Comparison of ENCODE assay signal across 8 mouse cellular contexts in the genomic region with DNA sequence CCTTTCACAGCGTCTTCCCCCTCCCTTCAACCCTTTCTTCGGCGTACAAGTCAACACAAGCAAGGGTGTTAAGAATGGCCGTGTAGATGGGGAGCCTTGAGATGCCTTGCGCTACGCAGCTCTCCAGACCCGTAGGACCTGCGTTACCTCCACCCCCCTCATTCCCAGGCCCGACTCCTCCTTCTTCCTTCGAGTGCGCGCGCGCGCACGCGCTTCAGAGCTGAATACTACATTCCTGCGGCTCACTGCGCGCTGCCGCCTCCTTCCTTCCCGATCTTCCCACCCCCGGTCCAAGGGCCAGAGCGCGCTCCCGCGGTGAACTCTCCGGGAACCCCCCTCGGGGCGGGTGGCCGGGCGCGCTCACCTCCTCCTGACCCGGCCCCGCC. TPM values are rescaled to one million over a fixed set of nuclear protein-coding genes. Genes with fewer than 3 reads are reported as not detected.
DNase-seq lines count a peak whose midpoint lies in the region; ATAC-seq and TF ChIP-seq lines count a peak whose summit lies in the region.

No protein-coding gene starts in this region.

- peak; percentile 71 for ATAC-seq in hindbrain, postnatal 0 days
- ATAC-seq in megakaryocyte, adult 5-6 weeks (ENCODE audit: poor library complexity, severe bottlenecking), result peak; percentile 33

- under 1% methylated on average over 31 of the region's 35 CpGs for WGBS in hindbrain, postnatal 0 days

- peak overlapping the region; percentile 76 for H3K4me3 ChIP-seq in gastrocnemius, adult 2 months
- H3K4me3 ChIP-seq in hindbrain, postnatal 0 days (ENCODE audit: low read length), result peak overlapping the region; percentile 57

- TF ChIP-seq CTCF in gastrocnemius, adult 2 months (IDR thresholded peaks at IDR 0.05), result no peak
- no peak for TF ChIP-seq CTCF in hindbrain, postnatal 0 days (IDR thresholded peaks at IDR 0.05; ENCODE audit: low read depth)

- peak overlapping the region; percentile 54 for H3K9ac ChIP-seq in hindbrain, postnatal 0 days (replicated peaks; ENCODE audit: low read length)

- peak overlapping the region; percentile 99 for H3K27ac ChIP-seq in gastrocnemius, adult 2 months
- peak overlapping the region; percentile 77 for H3K27ac ChIP-seq in hindbrain, postnatal 0 days

- H3K4me2 ChIP-seq in hindbrain, postnatal 0 days (ENCODE audit: low read depth, low read length), result peak overlapping the region; percentile 86

- peaks cover 4% of the 10 kb centered on the region; the same call in 1 of the 2 replicates for H3K27me3 ChIP-seq in hindbrain, postnatal 0 days (ENCODE audit: insufficient read depth, low read length)

- peaks cover 9% of the 10 kb centered on the region; the same call in 1 of the 2 replicates for H3K4me1 ChIP-seq in hindbrain, postnatal 0 days (ENCODE audit: insufficient read depth, low read length)

- DNase-seq in ZHBTc4 (ENCODE audit: low read depth, low spot score), result peak; percentile 99
- DNase-seq in cerebellum, postnatal 36 days, result peak; percentile 87 to 88
- peak; percentile 98 for DNase-seq in gastrocnemius, adult 2 months
- peak; percentile 94 for DNase-seq in hindbrain, postnatal 0 days (ENCODE audit: low spot score)
- peak; percentile 79 to 89 for DNase-seq in left cerebral cortex, adult 8-10 months (ENCODE audit: low spot score in 2 of 2)
- peak; percentile 85 to 89 for DNase-seq in right cerebral cortex, adult 2 months (ENCODE audit: low spot score in 2 of 2)
- DNase-seq in urinary bladder, postnatal 4 days (ENCODE audit: low spot score in 2 of 2), result peak; percentile 95 to 98

- intact Hi-C loops in gastrocnemius, adult 2 months (cut with DNase I), result no loop called here

- H3K9me3 ChIP-seq in hindbrain, postnatal 0 days (ENCODE audit: low read length), result no peaks in the 10 kb centered on the region

- H3K36me3 ChIP-seq in hindbrain, postnatal 0 days (ENCODE audit: insufficient read depth, low read length), result no peaks in the 10 kb centered on the region

RNA-seq across cellular contexts. Expression of a gene that starts 10.5 kb away (rescaled TPM):
- 10 to 100 TPM in 1 of 2 experiments, 1 to 10 TPM in 1; 9.9 to 11.9 TPM for total RNA-seq in gastrocnemius, adult 2 months (2021)
- total RNA-seq in hindbrain, postnatal 0 days (2014; rRNA removed), result 8.8 and 11.4 TPM in 2 replicates
- 3.8 and 4.4 TPM in 2 replicates for polyA plus RNA-seq in hindbrain, postnatal 0 days (2015; fragmentation: Nextera tagmentation; extraction: Ambion mirVana)
- total RNA-seq in left cerebral cortex, adult 8-10 months (2022), result 10 to 100 TPM; 13.5 to 16.8 (median 16.3) TPM
- 34.6 and 39.9 TPM in 2 replicates for total RNA-seq in megakaryocyte, adult 5-6 weeks (2015)
- total RNA-seq in megakaryocyte, adult 5-6 weeks (2017), result 30.8 and 31.9 TPM in 2 replicates

RNA-seq across cellular contexts. Expression of a gene that starts 15.1 kb away (rescaled TPM):
- 1 to 10 TPM; 1.2 to 1.3 TPM for total RNA-seq in gastrocnemius, adult 2 months (2021)
- total RNA-seq in hindbrain, postnatal 0 days (2014; rRNA removed), result 0.40 and 1.2 TPM in 2 replicates
- 1.3 and 2.1 TPM in 2 replicates for polyA plus RNA-seq in hindbrain, postnatal 0 days (2015; fragmentation: Nextera tagmentation; extraction: Ambion mirVana)
- total RNA-seq in left cerebral cortex, adult 8-10 months (2022), result 1 to 10 TPM in 2 of 4 experiments, under 1 TPM in 2; 0.23 to 2.9 (median 1.7) TPM
- 638 and 660 TPM in 2 replicates for total RNA-seq in megakaryocyte, adult 5-6 weeks (2015)
- 1,192 and 1,305 TPM in 2 replicates for total RNA-seq in megakaryocyte, adult 5-6 weeks (2017)

RNA-seq across cellular contexts. Expression of a gene that starts 23.5 kb away (rescaled TPM):
- total RNA-seq in gastrocnemius, adult 2 months (2021), result not detected
- not detected in 2 replicates for total RNA-seq in hindbrain, postnatal 0 days (2014; rRNA removed)
- 0.06 TPM in 1 of 2 replicates, not detected in the other for polyA plus RNA-seq in hindbrain, postnatal 0 days (2015; fragmentation: Nextera tagmentation; extraction: Ambion mirVana)
- total RNA-seq in left cerebral cortex, adult 8-10 months (2022), result not detected
- not detected in 2 replicates for total RNA-seq in megakaryocyte, adult 5-6 weeks (2015)
- not detected in 2 replicates for total RNA-seq in megakaryocyte, adult 5-6 weeks (2017)

RNA-seq across cellular contexts. Expression of a gene that starts 32.4 kb away (rescaled TPM):
- 10 to 100 TPM; 14.2 TPM for total RNA-seq in gastrocnemius, adult 2 months (2021)
- total RNA-seq in hindbrain, postnatal 0 days (2014; rRNA removed), result 50.7 and 52.3 TPM in 2 replicates
- polyA plus RNA-seq in hindbrain, postnatal 0 days (2015; fragmentation: Nextera tagmentation; extraction: Ambion mirVana), result 67.9 and 68.3 TPM in 2 replicates
- total RNA-seq in left cerebral cortex, adult 8-10 months (2022), result 10 to 100 TPM; 38.3 to 48.5 (median 42.1) TPM
- 49.8 and 64.3 TPM in 2 replicates for total RNA-seq in megakaryocyte, adult 5-6 weeks (2015)
- 34.8 and 35.1 TPM in 2 replicates for total RNA-seq in megakaryocyte, adult 5-6 weeks (2017)

RNA-seq across cellular contexts. Expression of a gene that starts 42.3 kb away (rescaled TPM):
- 1 to 10 TPM; 5.8 to 8.8 TPM for total RNA-seq in gastrocnemius, adult 2 months (2021)
- total RNA-seq in hindbrain, postnatal 0 days (2014; rRNA removed), result 56.9 and 67.2 TPM in 2 replicates
- polyA plus RNA-seq in hindbrain, postnatal 0 days (2015; fragmentation: Nextera tagmentation; extraction: Ambion mirVana), result 41.8 and 43.1 TPM in 2 replicates
- total RNA-seq in left cerebral cortex, adult 8-10 months (2022), result 10 to 100 TPM; 24.6 to 38.7 (median 31.1) TPM
- 5.6 and 9.3 TPM in 2 replicates for total RNA-seq in megakaryocyte, adult 5-6 weeks (2015)
- total RNA-seq in megakaryocyte, adult 5-6 weeks (2017), result 8.6 and 15.4 TPM in 2 replicates

Comparison
In these comparisons a context has a peak if more than half of its experiments do, and no peak if none do; other contexts are left out.
1. Peak in every context shown above with its lines: DNase-seq, ATAC-seq, H3K4me3 ChIP-seq and H3K27ac ChIP-seq.
2. RNA of a gene that starts 15.1 kb away (total RNA-seq): 638 to 1,305 TPM in megakaryocyte, adult 5-6 weeks; 0.23 to 2.9 TPM in left cerebral cortex, adult 8-10 months, 1.2 to 1.3 TPM in gastrocnemius, adult 2 months and 0.40 to 1.2 TPM in hindbrain, postnatal 0 days; every median in the first group is over 100 times any median in the second.